Mouse (Mus musculus) telencephalon, adult 2 months (tissue): ENCODE results near the gene Elavl3.

Experiments used
- DNase-seq: peaks from one replicate; pipeline ENCODE4 v3.0.0-alpha.2; 2011; ENCODE audit warnings: low read depth, low spot score

Gene Elavl3

GRCm38 (mm10) chr9:22004546-22004945 lies 47.3 kb downstream of the Elavl3 start:
- no peak for DNase-seq

DNA sequence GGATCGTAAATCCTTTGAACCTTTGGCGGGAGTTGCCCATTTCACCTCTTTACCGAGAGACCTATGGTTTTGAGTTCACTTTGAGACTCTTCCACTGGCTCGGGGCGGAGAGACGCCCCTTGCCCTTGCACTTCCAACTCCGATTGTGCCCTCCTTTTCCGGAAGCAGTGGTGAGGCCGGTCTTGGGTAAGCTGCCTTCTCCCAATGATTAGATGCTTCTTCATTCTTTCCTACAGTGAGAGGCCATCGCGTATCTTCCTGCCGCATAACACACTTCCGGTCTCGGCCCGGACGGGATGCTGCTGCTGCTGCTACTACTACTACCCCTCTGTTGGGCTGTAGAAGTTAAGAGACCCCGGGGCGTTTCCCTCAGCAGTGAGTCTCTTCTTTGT lies 48.7 kb downstream of the Elavl3 start:
- no peak for DNase-seq

DNA sequence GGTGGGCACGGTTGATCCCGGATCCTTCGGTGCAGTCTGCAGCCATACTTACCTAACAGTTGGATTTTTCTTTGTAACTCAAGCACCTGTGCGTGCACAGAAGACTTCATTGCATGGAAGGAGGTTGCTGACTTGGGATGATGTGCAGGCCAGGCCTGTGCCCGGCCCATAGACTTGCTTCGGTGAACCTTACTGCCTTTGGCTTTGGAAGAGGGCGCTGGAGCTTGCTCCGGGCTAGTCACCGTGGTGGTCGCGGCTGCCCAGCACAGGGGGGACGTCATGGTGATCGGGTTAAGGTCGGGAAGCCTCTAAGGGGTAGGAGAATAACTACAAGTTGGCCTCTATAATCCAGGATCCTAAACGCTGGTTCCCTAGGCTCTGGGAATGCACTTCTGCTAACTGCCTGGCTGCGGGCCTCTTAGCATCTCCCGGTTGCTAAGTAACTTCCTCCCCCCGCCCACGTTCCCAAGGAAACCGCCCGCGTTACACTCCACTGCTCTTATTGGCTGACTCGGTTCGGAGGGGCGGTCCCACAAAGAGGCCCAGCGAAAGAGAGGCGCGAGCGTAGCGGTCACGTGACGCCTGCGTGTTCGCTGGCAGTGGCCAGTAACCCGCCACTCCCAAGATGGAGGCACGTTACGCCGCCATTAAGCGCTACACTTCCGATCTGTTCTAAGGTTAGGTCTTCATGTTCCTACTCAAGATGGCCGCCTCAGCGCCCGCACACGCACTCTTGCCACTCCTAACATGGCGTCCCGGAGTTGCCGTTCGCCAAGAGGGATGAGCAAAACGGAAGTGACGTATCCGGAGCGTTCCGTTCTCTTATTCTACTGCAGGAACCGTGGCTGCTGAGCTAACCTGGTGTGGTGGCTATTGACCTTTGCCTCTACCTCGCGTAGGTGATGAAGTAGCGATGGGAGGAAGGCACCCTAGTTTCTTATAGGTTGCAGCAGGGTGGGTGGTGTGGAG lies 49.3 kb downstream of the Elavl3 start, which contains the start of the genes Ccdc151 and Prkcsh:
Gene Ccdc151, minus strand, starts transcription at position 441 of the 969 bp plus-strand sequence.
Gene Prkcsh, plus strand, starts transcription at position 613 of the 969 bp plus-strand sequence.
- DNase-seq, result peak; percentile 100

GRCm38 (mm10) chr9:22001633-22002032 lies 50.2 kb downstream of the Elavl3 start:
- no peak for DNase-seq

GRCm38 (mm10) chr9:22000296-22000695 lies 51.5 kb downstream of the Elavl3 start:
- no peak for DNase-seq

DNA sequence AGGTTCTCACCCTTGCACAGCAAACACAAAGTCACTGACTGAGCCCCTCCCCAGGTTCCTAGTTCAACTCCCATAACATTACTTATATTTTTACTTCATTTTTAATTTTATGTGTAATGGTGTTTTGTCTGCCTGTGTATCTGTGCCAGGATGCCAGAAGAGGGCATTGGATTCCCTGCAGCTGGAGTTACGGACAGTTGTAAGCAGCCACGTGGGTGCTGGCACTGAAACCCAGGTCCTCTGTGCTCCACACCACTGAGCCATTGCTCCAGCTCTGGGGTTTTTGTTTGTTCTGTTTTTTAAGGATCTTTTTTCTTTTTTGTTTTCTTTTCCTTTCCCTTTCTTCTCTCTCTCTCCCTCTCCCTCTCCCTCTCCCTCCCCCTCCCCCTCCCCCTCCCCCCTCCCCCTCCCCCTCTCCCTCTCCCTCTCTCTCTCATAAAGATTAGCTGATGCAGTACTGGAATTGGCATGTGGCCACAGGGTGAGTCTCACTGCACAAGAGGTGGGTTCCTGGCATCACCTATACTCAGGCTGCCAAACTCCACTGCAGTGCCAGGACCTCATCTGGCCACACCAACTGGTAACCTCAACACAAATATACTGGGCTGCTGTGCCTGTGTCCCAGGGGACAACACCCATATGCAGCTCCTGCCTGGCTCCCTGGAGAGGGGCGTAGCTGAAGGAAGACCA lies 55.5 kb downstream of the Elavl3 start:
- no peak for DNase-seq

- DNase-seq, result no peak
Measured at GRCm38 (mm10) chr9:21992227-21992626, 59.6 kb downstream of the Elavl3 start.

DNA sequence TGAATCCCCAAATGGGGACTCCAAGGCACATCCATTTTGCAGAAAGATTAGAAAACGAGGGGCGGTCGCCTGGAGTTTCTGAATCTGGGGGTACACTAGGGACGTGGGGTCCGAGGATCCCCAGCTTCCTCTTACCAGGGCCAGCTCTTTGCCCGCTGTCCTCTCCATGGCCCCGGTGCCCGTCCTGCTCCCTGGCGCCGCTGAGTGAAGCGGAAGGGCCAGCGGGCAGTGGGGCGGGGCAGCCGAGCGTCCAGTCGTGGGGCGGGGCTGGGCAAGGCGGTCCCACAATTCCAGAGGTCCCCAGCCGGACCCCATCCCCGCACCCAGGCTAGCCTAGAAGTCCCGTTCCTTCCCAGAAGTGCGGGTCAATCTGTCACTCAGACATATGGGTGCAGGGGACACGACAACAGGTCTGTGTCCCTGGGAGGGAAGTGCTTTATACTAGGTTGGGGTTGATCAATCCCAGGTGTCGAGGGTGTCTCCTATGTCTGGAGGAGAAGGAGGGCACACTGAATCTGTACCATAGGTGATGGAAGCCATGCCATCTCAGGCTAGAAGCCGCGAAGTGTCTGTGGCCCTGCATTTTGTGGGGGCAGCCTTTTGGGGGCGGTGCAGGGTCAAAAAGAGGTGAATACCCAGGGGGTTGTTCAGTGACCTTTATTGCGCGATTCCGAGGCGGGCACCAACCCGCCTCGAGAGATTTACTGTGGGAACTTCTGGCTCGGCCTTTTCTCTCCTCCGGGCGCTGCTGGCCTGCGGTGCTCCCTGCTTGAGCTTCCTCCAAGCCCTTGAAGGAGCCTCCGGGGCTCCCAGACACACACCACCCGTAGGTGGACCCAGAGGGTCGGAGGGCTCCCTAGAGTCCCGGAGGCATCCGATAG lies 62.4 kb downstream of the Elavl3 start, which contains the start of gene Rgl3:
Gene Rgl3, minus strand, starts transcription at position 217 of the 881 bp plus-strand sequence.
- no peak for DNase-seq

DNA sequence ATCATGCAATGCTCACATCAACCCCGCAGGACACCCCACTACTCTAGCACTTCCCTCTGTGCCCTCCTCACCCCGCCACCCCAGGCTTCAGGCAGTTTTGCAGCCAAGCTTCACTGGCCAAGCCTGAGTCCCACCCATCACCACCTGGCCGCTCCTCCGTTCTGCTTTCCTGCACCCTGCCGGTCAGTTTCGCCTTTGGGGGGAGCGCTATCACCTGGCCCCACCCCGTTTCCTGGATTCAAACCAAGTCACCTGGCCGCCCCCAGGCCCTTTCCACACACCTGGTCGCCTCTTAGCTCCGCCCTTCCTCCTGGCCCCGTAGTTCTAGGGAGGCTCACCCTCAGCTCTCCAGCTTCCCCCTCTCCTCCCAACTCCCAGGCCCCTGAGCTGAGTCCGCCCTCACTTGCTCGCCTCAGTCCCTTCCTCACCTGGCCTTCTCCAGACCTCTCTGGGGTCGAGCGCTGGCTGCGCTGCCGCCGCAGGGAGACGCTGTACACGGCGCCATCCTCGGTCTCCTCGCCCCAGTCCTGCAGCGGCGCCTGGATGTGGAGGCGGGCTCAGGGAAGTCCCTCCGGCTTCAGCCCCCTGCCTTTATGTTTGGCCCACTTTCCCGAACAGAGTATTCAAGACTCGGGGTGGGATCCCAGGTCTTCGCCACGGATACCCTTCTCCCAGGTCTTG lies 63.3 kb downstream of the Elavl3 start:
- no peak for DNase-seq

DNA sequence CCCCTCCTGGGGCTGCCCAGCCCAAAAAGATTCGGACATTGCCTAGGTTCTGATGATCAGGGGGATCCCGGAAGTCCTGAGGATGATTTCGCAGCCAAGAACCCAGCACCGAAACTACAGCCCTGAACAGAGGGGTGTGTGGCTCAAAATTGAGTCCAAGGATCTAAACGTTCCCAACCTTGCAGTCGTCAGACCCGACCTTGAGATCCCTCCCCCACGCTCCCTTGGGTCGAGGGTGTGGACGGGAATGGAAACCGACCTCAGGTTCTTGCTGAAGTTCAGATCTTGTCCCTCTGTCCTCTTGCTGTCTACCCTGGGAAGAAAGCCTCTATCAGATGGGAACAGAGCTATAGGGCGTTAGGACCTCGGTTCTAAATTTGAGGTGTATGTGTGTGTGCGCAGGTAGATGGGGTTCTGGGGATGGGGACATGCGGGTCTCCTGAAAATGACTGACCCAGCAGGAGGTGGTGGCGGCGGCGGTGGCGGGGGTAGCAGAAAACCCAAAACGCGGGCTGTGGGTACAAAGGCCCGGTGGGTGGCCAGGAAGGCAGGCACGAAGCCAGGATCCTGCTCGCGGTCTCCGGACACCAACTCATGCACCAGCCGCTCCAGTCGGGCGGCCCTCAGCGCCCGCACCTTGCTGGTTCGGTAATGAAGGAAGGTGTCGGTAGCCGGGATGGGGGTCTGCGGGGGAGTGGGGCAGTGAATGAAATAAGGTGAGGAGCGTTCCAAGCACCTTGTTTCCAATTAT lies 64.1 kb downstream of the Elavl3 start:
- DNase-seq, result no peak

DNA sequence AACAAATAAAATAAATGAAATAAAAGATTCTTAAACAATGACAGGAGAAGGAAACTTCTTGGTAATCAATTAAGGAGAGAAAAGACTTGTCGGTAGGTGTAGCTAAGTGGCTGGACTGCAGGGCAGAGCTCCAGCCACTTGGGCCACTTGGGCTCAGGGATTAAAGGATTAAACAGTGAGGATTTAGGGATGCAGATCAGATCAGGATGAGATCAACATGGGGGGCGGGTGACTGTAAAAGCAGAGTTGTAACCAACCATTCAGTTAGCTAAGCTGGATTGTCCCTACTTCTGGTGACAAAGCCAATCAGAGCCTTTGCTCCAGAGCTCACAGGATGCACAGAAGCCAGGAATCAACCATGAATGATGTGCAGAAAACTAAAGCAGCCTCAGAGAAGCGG lies 67.9 kb downstream of the Elavl3 start:
- no peak for DNase-seq

DNA sequence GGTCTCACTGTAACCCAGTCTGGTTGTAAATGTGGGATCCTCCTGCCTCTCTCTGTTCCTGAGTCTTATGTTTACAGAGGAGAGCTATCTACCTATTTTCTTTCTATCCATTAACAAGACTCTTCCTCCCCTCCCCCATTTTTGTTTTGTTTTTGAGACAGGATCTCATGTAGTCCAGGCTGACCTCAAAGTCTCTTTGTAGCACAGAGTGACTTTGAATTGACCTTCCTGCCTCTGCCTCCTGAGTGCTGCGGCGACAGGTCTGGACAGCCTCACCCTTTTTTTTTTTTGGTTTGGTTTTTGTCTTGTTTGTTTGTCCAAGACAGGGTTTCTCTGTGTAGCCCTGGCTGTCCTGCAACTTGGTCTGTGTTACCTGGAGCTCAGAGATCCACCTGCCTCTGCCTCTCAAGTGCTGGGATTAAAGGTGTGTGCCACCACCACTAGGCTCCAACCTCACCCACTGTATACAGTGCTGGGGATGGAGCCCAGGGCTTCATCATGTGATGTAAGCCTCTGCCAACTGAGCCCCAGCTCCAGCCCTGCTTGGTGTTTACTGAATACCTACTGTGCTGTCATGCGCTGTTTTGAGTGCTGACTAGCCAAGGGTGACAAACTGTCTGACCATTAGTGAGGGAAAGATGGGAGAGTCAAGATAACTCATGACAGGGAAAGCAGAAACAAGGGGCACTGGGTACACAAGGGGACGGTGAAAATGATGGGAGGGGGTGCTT lies 73.3 kb downstream of the Elavl3 start:
- no peak for DNase-seq

DNA sequence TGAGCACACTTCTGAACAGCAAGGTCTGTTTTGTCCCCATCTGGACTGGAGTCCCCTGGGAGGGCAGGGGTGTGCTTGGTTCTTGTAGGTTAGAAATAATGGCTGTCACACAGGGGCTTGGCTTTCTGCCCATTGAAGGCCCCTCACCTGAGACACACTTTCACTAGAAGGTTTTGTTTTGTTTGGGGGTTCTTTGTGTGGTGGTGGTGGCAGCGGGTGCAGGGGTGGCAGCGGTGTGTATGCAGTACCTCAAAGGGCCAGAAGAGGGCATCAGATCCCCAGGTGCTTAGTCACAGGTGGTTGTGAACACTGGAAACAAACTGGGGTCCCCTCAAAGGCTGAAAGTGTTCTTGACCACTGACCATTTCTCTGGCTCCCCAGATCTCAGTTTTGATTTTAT lies 73.9 kb downstream of the Elavl3 start:
- DNase-seq, result no peak

DNA sequence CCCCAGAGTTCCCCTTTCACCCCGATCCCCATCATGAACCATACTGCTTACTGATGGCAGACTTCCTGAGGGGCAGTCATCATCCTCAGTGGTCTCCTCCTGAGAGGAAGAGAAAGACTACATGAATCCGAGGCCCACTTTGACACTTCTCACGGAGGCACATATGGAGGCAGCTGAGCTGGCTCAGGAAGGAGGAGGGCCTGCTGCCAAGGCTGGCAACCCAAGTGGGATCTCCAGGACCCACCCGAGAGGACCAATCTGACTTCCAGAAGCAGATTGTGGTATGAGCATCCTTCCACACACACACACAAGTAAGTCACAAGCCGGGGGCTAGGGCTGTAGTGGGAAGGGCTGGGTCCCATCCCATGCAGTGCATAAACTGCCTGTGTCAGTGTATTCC lies 74.5 kb downstream of the Elavl3 start:
- no peak for DNase-seq

GRCm38 (mm10) chr9:21976626-21977175 lies 75.1 kb downstream of the Elavl3 start:
- DNase-seq, result no peak

GRCm38 (mm10) chr9:21969304-21969703 lies 82.5 kb downstream of the Elavl3 start:
- DNase-seq, result no peak

DNA sequence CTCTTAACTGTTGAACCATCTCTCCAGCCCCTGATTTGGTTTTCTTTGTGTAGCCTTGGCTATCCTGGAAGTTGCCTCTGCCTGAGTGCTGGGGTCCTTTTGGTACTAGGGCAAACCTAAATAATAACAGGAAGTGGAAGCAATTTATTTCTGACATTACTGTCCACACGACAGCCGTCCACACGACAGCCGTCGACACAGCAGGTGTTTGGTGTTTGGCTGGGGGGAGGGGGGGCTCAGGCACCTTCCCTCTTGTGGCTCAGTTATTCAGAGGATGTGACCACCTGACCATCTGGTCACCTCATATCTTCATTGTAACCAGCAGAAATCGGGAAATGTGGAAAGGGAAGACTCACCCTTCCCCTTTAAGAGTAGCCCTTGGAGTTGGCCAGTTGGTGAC lies 82.9 kb downstream of the Elavl3 start:
- no peak for DNase-seq
